In the genomic region with DNA sequence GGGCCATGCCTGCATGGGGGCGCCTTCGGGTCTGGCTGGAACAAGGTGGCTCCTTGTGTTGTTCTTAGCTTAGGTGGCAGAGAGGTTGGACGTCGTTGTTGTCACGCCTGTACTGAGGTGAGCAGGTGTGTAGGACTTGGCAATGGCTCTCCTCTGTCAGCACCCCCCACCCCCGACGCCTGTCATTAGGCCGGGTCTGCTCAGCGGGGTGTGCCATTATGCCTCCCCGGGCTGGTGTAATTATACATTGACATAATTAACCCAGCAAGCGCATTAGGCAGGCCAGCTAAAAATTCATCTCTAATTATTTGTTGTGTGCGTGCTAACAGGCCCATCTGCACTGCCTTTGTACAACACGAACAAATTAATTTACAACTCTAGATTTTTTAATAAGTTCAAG, we compare ENCODE assay signal across 18 mouse cellular contexts. TPM values are rescaled to one million over a fixed set of nuclear protein-coding genes. Genes with fewer than 3 reads are reported as not detected.
DNase-seq lines count a peak whose midpoint lies in the region; ATAC-seq lines count a peak whose summit lies in the region.
"Had no signal": no experiment of that assay in that cellular context is flagged by ENCODE, and none has a peak within 500 bp of the region (broad histone marks: within the 10 kb centered on the region; RNA-seq: fewer than 3 reads in every experiment).

No protein-coding gene starts in this region.

- no peak overlapping the region for H3K4me2 ChIP-seq in neural tube, embryonic 11.5 days (ENCODE audit: low read depth)
- H3K4me2 ChIP-seq in hindbrain, embryonic 16.5 days (ENCODE audit: low read length) = no peak overlapping the region
- H3K4me2 ChIP-seq: heart, embryonic 13.5 days; lung, embryonic 15.5 days; stomach, embryonic 15.5 days had no signal

- H3K4me3 ChIP-seq in neural tube, embryonic 11.5 days (ENCODE audit: low read depth, low read length) = no peak overlapping the region
- no peak overlapping the region for H3K4me3 ChIP-seq in hindbrain, embryonic 16.5 days (ENCODE audit: low read length)
- H3K4me3 ChIP-seq: heart, embryonic 13.5 days; left cerebral cortex, adult 2 months; lung, embryonic 15.5 days; megakaryocyte, embryonic 14.5 days; stomach, embryonic 15.5 days had no signal

- H3K9me3 ChIP-seq in neural tube, embryonic 11.5 days (ENCODE audit: control insufficient read depth, low read length) = no peaks in the 10 kb centered on the region; the same call in 1 of the 2 replicates
- H3K9me3 ChIP-seq in hindbrain, embryonic 16.5 days (ENCODE audit: control insufficient read depth, low read length) = no peaks in the 10 kb centered on the region
- H3K9me3 ChIP-seq: heart, embryonic 13.5 days; lung, embryonic 15.5 days; stomach, embryonic 15.5 days had no signal

- H3K27me3 ChIP-seq in neural tube, embryonic 11.5 days (ENCODE audit: control insufficient read depth, insufficient read depth, low read length) = no peaks in the 10 kb centered on the region
- H3K27me3 ChIP-seq in hindbrain, embryonic 16.5 days (replicated peaks; ENCODE audit: control insufficient read depth, insufficient read depth, low read length) = 0 out of 2 replicates have a peak, but pooled peaks cover 2% of the 10 kb centered on the region
- H3K27me3 ChIP-seq: heart, embryonic 13.5 days; lung, embryonic 15.5 days; stomach, embryonic 15.5 days had no signal

- 35% methylated on average over 13 of the region's 13 CpGs for WGBS in neural tube, embryonic 11.5 days
- 19% methylated on average over 13 of the region's 13 CpGs for WGBS in hindbrain, embryonic 16.5 days

- no peaks in the 10 kb centered on the region for H3K36me3 ChIP-seq in neural tube, embryonic 11.5 days (ENCODE audit: control insufficient read depth, insufficient read depth, low read length)
- H3K36me3 ChIP-seq in hindbrain, embryonic 16.5 days (ENCODE audit: control insufficient read depth, insufficient read depth, low read length) = no peaks in the 10 kb centered on the region; the same call in 1 of the 2 replicates
- H3K36me3 ChIP-seq: G1E; lung, embryonic 15.5 days; stomach, embryonic 15.5 days had no signal

- H3K4me1 ChIP-seq in neural tube, embryonic 11.5 days (ENCODE audit: control insufficient read depth, insufficient read depth, low read length) = 0 out of 2 replicates have a peak, but pooled peaks cover 2% of the 10 kb centered on the region
- peaks cover 2% of the 10 kb centered on the region; the same call in 1 of the 2 replicates for H3K4me1 ChIP-seq in hindbrain, embryonic 16.5 days (ENCODE audit: control insufficient read depth, insufficient read depth, low read depth, low read length)
- H3K4me1 ChIP-seq: heart, embryonic 13.5 days; lung, embryonic 15.5 days; megakaryocyte, embryonic 14.5 days; stomach, embryonic 15.5 days had no signal

- no peak overlapping the region for H3K9ac ChIP-seq in neural tube, embryonic 11.5 days (ENCODE audit: low read length)
- H3K9ac ChIP-seq in hindbrain, embryonic 16.5 days (ENCODE audit: low read depth, low read length) = no peak overlapping the region
- H3K9ac ChIP-seq: heart, embryonic 13.5 days; lung, embryonic 15.5 days; stomach, embryonic 15.5 days had no signal

- H3K27ac ChIP-seq in neural tube, embryonic 11.5 days (ENCODE audit: low read depth, low read length) = no peak overlapping the region
- no peak overlapping the region for H3K27ac ChIP-seq in hindbrain, embryonic 16.5 days (ENCODE audit: low read depth, low read length)
- H3K27ac ChIP-seq: heart, embryonic 13.5 days; kidney, postnatal 0 days; left cerebral cortex, adult 2 months; lung, embryonic 15.5 days; stomach, embryonic 15.5 days had no signal

- ATAC-seq in neural tube, embryonic 11.5 days (ENCODE audit: insufficient read depth, low FRiP score, low TSS enrichment) = no peak
- ATAC-seq in hindbrain, embryonic 16.5 days = peak; percentile 51; the same call in 1 of the 2 replicates

- DNase-seq in embryo, embryonic 11 days = peak; percentile 22
- no peak for DNase-seq in embryo, embryonic 10 days (ENCODE audit: low spot score)
- DNase-seq in neural tube, embryonic 11.5 days (ENCODE audit: low spot score) = peak; percentile 38
- DNase-seq in neural tube, embryonic 10.5 days (ENCODE audit: extremely low spot score, low spot score) = no peak
- DNase-seq in retina, postnatal 7 days (ENCODE audit: low read depth, low spot score) = peak; percentile 25
- no peak for DNase-seq in heart, postnatal 4 days
- no peak for DNase-seq in right cerebral cortex, adult 18-20 months
- DNase-seq: cerebellum, adult 9-11 months; liver; thymus, postnatal 36 days had no signal

RNA-seq across cellular contexts. Expression of a gene that starts 40.6 kb away (rescaled TPM):
- polyA plus RNA-seq in neural tube, embryonic 11.5 days (2014; fragmentation: Nextera tagmentation; extraction: Ambion mirVana) = 32.3 and 34.4 TPM in 2 replicates
- 34.1 and 39.5 TPM in 2 replicates for polyA plus RNA-seq in hindbrain, embryonic 16.5 days (2015; fragmentation: Nextera tagmentation; extraction: Ambion mirVana)
- total RNA-seq in heart, postnatal 4 days (2021) = 10 to 100 TPM in 1 of 2 experiments, 1 to 10 TPM in 1; 9.3 to 10.9 TPM

RNA-seq across cellular contexts. Expression of a gene that starts 51.9 kb away (rescaled TPM):
- polyA plus RNA-seq in neural tube, embryonic 11.5 days (2014; fragmentation: Nextera tagmentation; extraction: Ambion mirVana) = 10.2 and 10.5 TPM in 2 replicates
- 5.2 and 6.9 TPM in 2 replicates for polyA plus RNA-seq in hindbrain, embryonic 16.5 days (2015; fragmentation: Nextera tagmentation; extraction: Ambion mirVana)
- total RNA-seq in heart, postnatal 4 days (2021) = 10 to 100 TPM; 36.7 to 39.2 TPM

Comparison
In these comparisons a context has a peak if more than half of its experiments do, and no peak if none do; other contexts are left out.
1. DNase-seq: peak in embryo, embryonic 11 days (single experiment), neural tube, embryonic 11.5 days (single experiment) and retina, postnatal 7 days (single experiment); none in embryo, embryonic 10 days (single experiment), neural tube, embryonic 10.5 days (single experiment), heart, postnatal 4 days (single experiment) and right cerebral cortex, adult 18-20 months (single experiment).